Mouse (Mus musculus): Measurements from ENCODE around the gene Cd276. TPM values are rescaled to one million over a fixed set of nuclear protein-coding genes. Genes with fewer than 3 reads are reported as not detected.
"Not testable (repeated sequence)": the region's sequence is repeated elsewhere in the genome, so short reads cannot be mapped to it uniquely, and the experiment has no call there.

Gene Cd276
- 56.4 and 68.6 TPM in 2 replicates for polyA plus RNA-seq (2016; fragmentation: Nextera tagmentation; extraction: Ambion mirVana)

DNA sequence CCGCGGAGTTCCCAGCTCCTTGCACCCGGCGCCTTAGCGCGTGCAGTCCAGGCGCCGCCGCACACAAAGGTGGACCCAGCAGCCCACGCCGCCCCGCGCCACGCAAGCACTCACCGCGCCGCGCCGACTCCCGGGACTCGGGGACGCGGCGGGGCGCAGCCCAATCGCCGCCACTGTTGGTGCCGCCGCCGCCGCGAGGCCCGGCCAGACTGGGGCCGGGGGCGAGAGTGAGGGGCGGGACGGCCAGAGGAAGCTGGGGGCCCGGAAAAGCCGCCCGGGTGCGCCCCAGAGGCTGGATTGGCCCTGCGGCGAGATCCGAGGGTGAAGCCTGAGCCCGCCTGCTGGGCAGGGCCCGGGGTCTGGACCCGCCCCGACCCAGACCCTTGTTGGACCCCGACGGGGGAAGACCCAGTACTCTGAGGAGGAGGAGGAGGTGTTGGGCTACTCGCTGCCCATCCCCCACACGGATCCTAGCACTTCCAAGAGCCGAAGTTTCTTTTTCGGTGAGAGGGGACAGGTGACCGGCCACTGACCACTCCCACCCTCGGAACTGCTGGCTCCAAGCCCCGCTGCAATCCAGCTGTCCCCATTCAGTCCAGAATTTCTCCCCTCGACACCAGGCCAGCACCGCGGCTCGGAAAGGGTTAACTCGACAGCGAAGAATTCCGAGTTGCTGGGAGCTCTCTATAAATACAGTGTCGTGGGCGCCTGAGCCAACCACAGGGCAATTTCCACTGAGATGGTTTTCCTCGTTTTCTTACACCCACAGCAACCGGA, at the start of gene Cd276:
Gene Cd276, minus strand, starts transcription at position 530 of the 777 bp plus-strand sequence.
- H3K9ac ChIP-seq (replicated peaks) = peak within 1 kb of the TSS; percentile 96
- under 1% methylated on average over 68 of the region's 68 CpGs for WGBS
- H3K4me1 ChIP-seq (replicated peaks) = peaks cover 24% of the 10 kb centered on the region
- no peaks in the 10 kb centered on the region for H3K27me3 ChIP-seq
- peak within 1 kb of the TSS; percentile 80 for H3K4me2 ChIP-seq
- peaks cover 8% of the 10 kb centered on the region; the same call in 1 of the 2 replicates for H3K36me3 ChIP-seq
- peak within 1 kb of the TSS; percentile 97 for H3K27ac ChIP-seq
- peak within 1 kb of the TSS; percentile 91 for H3K4me3 ChIP-seq (replicated peaks)
- H3K9me3 ChIP-seq = no peaks in the 10 kb centered on the region
- ATAC-seq (ENCODE audit: insufficient number of reproducible peaks, insufficient read depth, low FRiP score, low TSS enrichment, low read depth) = peak; percentile 78

DNA sequence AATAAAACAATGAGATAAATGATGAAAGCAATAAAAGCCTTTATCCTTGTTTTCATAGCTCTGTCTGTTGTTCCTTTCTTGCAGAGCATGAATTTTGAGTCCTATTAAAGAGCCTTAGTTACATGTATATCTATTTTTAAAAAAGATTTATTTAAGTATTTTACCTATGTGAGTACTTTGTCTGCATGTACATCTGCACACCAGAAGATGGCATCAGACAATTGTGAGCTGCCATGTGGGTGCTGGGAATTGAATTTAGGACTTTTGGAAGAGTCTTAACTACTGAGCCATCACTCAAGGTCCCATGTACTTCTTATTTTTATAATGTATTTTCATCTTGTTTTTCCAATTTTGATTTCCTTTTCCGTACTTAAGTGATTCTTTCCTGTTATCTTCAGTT, 40.1 kb upstream of the Cd276 start:
- ATAC-seq (ENCODE audit: insufficient number of reproducible peaks, insufficient read depth, low FRiP score, low TSS enrichment, low read depth) = no peak
- no peak overlapping the region for H3K9ac ChIP-seq (replicated peaks)
- 98% methylated on average over 1 of the region's 1 CpGs for WGBS
- no peaks in the 10 kb centered on the region for H3K27me3 ChIP-seq
- no peak overlapping the region for H3K4me2 ChIP-seq
- H3K9me3 ChIP-seq = no peaks in the 10 kb centered on the region
- H3K4me1 ChIP-seq (replicated peaks) = peaks cover 19% of the 10 kb centered on the region
- H3K36me3 ChIP-seq = no peaks in the 10 kb centered on the region
- no peak overlapping the region for H3K27ac ChIP-seq
- no peak overlapping the region for H3K4me3 ChIP-seq (replicated peaks)

DNA sequence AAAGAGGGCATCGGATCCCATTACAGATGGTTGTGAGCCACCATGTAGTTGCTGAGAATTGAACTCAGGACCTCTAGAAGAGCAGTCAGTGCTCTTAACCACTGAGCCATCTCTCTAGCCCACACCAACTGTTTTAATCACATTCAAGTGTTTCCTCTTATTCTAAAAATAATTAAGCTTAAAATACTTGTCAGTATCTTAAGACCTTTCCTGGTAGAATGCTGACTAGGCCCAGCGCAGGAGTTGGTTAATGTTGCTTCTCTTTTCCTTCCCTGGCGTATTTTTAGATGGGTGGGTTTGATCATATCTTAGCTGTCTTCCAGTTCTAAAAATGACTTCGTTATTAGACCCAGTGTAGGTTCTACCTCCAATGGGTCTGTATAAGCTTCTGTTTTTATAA, 33.4 kb upstream of the Cd276 start:
- H3K4me3 ChIP-seq (replicated peaks) = no peak overlapping the region
- H3K4me1 ChIP-seq (replicated peaks) = peaks cover 20% of the 10 kb centered on the region
- no peak for ATAC-seq (ENCODE audit: insufficient number of reproducible peaks, insufficient read depth, low FRiP score, low TSS enrichment, low read depth)
- no peak overlapping the region for H3K4me2 ChIP-seq
- H3K36me3 ChIP-seq = no peaks in the 10 kb centered on the region
- no peak overlapping the region for H3K9ac ChIP-seq (replicated peaks)
- H3K27ac ChIP-seq = no peak overlapping the region
- WGBS = 91% methylated on average over 4 of the region's 4 CpGs
- no peaks in the 10 kb centered on the region for H3K27me3 ChIP-seq
- no peaks in the 10 kb centered on the region for H3K9me3 ChIP-seq

DNA sequence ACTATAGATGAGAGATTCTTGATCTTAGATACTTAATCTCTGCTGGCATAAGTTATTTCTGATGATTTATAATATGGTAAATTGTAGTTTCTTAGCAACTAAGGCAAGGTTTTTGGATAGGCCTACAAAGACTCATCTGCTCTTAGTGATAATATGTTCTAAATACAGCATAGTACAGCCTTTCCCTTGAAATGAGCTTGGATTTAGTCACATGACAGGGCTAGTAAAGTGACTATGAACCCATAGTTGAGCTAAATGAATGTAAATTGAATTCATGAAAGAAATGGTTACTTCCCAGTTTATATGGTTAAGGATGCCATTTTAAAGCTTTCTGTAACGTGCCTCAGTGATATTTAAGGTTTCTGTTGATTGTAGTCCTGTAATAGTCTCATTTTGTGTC, 29.1 kb upstream of the Cd276 start:
- no peak overlapping the region for H3K9ac ChIP-seq (replicated peaks)
- no peak overlapping the region for H3K4me3 ChIP-seq (replicated peaks)
- no peaks in the 10 kb centered on the region for H3K27me3 ChIP-seq
- H3K36me3 ChIP-seq = no peaks in the 10 kb centered on the region
- no peaks in the 10 kb centered on the region for H3K9me3 ChIP-seq
- no peak overlapping the region for H3K27ac ChIP-seq
- WGBS = 85% methylated on average over 1 of the region's 1 CpGs
- no peak for ATAC-seq (ENCODE audit: insufficient number of reproducible peaks, insufficient read depth, low FRiP score, low TSS enrichment, low read depth)
- peaks cover 14% of the 10 kb centered on the region for H3K4me1 ChIP-seq (replicated peaks)
- no peak overlapping the region for H3K4me2 ChIP-seq

DNA sequence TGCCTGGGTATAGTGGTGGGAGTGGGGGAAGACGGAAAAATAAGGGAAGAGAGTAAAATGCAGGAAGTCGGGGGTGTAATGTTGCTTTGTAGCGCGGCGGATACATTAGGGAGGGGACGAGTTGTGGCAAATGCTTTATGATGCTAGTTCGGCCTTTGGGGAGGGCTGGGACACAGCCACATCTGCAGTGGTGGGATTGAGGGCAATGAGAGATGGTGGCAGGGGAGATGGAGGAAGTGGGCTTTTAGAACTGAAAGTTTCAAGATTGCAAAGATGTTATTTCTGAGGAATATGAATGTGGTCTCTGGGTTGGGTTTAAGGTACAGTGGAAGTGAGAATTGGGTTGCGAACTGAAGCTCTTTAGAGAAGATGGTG, 28.0 kb upstream of the Cd276 start:
- no peak for ATAC-seq (ENCODE audit: insufficient number of reproducible peaks, insufficient read depth, low FRiP score, low TSS enrichment, low read depth)
- no peaks in the 10 kb centered on the region for H3K36me3 ChIP-seq
- peak overlapping the region; percentile 97 for H3K9ac ChIP-seq (replicated peaks)
- H3K27me3 ChIP-seq = no peaks in the 10 kb centered on the region
- peak overlapping the region; percentile 93 for H3K4me3 ChIP-seq (replicated peaks)
- peak overlapping the region; percentile 98 for H3K27ac ChIP-seq
- H3K4me1 ChIP-seq (replicated peaks) = peaks cover 14% of the 10 kb centered on the region
- H3K4me2 ChIP-seq = peak overlapping the region; percentile 86
- H3K9me3 ChIP-seq = no peaks in the 10 kb centered on the region
- WGBS = 2% methylated on average over 8 of the region's 8 CpGs

DNA sequence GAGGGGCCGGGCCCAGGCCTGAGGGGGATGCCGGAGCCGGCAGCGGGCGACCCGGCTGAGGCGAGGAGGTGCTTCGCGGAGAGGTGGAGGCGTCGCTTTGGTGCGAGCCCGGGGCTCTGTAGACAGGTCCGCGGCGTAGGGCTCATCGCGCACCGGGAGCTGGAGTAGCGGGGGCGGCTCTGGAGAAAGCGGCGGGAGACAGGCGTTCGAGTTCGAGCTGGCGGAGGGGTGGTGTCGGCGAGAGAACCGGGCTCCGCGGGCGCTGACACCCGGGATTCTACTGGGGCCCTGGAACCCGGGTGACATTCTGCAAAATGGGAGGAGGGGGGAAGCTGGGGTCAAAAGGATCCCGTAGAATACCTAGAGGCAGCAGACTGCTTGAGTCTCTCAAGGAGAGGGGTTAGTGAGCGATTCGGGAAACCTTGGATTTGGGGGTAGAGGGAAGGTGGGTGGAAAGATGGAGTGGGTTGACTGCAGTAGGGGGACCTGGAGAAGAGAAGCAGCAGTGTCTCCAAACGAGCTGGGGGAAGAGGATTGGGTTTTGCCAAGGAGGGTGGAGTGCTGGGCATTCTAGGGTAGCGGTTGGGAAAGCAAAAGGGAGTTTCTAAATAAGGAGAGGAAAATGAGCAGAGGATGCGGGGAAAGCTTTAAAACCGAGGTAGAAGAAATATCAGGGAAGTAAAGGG, 27.5 kb upstream of the Cd276 start:
- H3K9ac ChIP-seq (replicated peaks) = peak overlapping the region; percentile 97
- H3K36me3 ChIP-seq = no peaks in the 10 kb centered on the region
- no peaks in the 10 kb centered on the region for H3K9me3 ChIP-seq
- H3K27ac ChIP-seq = peak overlapping the region; percentile 98
- H3K4me3 ChIP-seq (replicated peaks) = peak overlapping the region; percentile 93
- no peaks in the 10 kb centered on the region for H3K27me3 ChIP-seq
- peak overlapping the region; percentile 86 for H3K4me2 ChIP-seq
- under 1% methylated on average over 42 of the region's 42 CpGs for WGBS
- peak; percentile 54 for ATAC-seq (ENCODE audit: insufficient number of reproducible peaks, insufficient read depth, low FRiP score, low TSS enrichment, low read depth)
- peaks cover 14% of the 10 kb centered on the region for H3K4me1 ChIP-seq (replicated peaks)

DNA sequence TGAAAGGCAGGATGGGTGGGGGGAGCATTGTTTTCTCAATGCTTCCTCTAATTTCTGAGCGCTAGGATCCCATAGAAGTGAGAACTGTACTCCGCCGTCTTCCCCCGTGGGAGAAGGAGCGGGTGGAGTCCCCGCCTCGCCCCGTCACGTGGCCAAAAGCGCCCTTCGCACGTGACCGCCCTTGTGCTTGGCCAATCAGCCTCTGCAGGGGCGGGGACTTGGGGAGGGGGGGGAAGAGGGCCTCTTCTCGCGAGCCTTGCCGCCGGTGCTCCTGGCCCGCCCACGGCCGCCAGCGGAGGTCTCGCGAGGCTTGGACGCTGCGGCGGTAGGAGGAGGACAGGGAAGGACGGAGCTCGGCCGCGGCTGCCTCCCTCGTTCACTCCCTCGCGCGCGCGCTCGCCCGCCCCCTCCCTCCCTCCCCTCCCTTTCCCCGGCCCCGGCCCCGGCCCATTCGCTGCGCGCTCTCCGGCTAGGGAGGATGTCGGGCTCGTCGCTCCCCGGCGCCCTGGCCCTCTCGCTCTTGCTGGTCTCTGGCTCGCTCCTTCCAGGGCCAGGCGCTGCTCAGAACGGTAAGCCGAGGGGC, 26.8 kb upstream of the Cd276 start, which contains the start of gene Nptn:
Gene Nptn, plus strand, starts transcription at position 283 of the 583 bp plus-strand sequence.
- Histone ChIP-seq H3K9me3 (no peaks in the 10 kb centered on the region), H3K4me3 (replicated peaks) (peak within 1 kb of the TSS; percentile 93), H3K9ac (replicated peaks) (peak within 1 kb of the TSS; percentile 97), H3K4me2 (peak within 1 kb of the TSS; percentile 86), H3K36me3 (no peaks in the 10 kb centered on the region), H3K27me3 (no peaks in the 10 kb centered on the region), H3K27ac (peak within 1 kb of the TSS; percentile 98), H3K4me1 (replicated peaks) (peaks cover 14% of the 10 kb centered on the region)
- WGBS = under 1% methylated on average over 48 of the region's 56 CpGs
- peak; percentile 99 for ATAC-seq (ENCODE audit: insufficient number of reproducible peaks, insufficient read depth, low FRiP score, low TSS enrichment, low read depth)

DNA sequence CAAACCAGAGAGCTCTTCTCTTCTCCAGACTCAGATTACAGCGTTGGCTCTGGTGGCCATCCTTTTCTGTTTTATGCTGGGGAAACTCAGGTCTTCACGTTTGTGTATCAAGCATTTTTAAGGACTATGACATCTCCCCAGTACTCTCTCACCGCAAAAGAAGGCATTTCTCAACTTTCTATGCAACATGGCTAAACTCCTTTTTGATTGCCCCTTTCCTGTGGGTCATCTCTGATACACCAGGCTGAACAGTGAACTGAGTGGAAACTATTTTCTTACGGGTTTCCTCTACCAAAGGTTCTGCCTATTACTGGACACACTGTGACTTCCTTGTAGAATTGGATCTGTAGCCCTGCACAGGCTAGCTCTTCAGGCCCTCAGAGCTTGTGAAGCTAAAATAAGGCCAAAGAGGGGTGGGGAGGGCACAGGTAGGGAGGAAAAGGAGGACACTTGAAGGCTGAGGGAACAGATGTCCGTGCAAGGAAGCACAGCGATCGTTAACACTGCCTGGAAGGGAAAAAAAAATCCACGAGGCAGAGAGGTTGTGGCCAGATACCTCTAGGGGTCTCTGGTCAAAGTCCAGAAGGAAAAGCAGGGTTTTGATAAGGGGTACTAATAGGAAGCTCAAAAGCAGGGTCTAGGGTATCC, 26.2 kb upstream of the Cd276 start:
- Histone ChIP-seq H3K27me3 (no peaks in the 10 kb centered on the region), H3K9ac (replicated peaks) (peak overlapping the region; percentile 51), H3K4me1 (replicated peaks) (peaks cover 14% of the 10 kb centered on the region), H3K4me3 (replicated peaks) (peak overlapping the region; percentile 93), H3K4me2 (peak overlapping the region; percentile 62), H3K9me3 (no peaks in the 10 kb centered on the region), H3K27ac (peak overlapping the region; percentile 82), H3K36me3 (no peaks in the 10 kb centered on the region)
- WGBS = 31% methylated on average over 8 of the region's 8 CpGs
- peak; percentile 32 for ATAC-seq (ENCODE audit: insufficient number of reproducible peaks, insufficient read depth, low FRiP score, low TSS enrichment, low read depth)

DNA sequence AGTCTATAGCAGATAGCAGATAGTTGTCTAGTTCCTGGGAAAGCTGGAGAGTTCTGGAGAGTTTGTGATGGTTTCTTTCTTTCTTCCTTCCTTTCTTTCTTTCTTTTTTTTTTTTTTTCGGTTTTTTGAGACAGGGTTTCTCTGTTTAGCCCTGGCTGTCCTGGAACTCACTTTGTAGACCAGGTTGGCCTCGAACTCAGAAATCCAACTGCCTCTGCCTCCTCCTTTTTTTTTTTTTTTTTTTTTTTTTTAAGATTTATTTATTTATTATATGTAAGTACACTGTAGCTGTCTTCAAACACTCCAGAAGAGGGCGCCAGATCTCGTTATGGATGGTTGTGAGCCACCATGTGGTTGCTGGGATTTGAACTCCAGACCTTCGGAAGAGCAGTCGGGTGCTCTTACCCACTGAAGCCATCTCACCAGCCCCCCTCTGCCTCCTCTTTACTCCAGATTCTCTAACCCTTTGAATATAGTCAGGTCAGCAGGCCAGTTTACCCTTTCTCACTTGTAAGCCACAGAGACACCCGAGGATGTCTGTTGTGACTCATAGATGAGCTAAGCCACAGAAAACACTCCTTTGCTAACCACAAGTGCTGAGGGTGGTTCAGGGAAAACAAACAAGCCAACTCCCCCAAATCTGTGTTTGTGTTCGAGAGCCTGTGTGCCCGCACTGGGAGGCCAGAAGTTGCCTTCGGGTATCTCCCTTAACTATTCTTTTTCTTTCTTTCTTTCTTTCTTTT, 25.4 kb upstream of the Cd276 start:
- H3K36me3 ChIP-seq; H3K4me3 ChIP-seq (replicated peaks); H3K27me3 ChIP-seq; ATAC-seq (ENCODE audit: insufficient number of reproducible peaks, insufficient read depth, low FRiP score, low TSS enrichment, low read depth); H3K9ac ChIP-seq (replicated peaks); H3K27ac ChIP-seq; H3K9me3 ChIP-seq; H3K4me2 ChIP-seq: not testable (repeated sequence)
- peaks cover 14% of the 10 kb centered on the region for H3K4me1 ChIP-seq (replicated peaks)
- 78% methylated on average over 10 of the region's 10 CpGs for WGBS

DNA sequence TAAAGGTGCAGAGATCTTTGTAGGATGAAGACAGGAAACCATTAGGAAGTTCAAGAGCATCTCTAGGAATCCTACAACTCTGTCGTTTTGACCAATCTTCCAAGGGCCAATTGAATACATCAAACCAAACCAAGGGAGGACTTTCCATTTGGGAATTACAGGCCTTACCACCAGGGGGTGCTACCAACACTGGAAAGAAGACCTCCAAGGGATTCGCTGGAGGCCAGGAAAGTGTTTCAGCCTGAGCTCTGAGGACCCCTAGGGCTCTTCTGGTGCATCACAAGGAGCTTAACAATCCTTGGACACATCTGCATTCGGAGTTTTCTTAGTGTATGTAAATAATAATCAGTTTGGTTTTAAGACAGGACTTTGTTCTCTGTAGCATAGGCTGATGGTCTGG, 23.4 kb upstream of the Cd276 start:
- no peaks in the 10 kb centered on the region for H3K27me3 ChIP-seq
- WGBS = 27% methylated on average over 3 of the region's 3 CpGs

More for the DNA sequence above, 23.4 kb upstream of the Cd276 start:
- Histone ChIP-seq H3K4me1 (replicated peaks) (peaks cover 10% of the 10 kb centered on the region), H3K36me3 (no peaks in the 10 kb centered on the region), H3K9ac (replicated peaks) (no peak overlapping the region), H3K4me3 (replicated peaks) (no peak overlapping the region), H3K27ac (no peak overlapping the region), H3K9me3 (no peaks in the 10 kb centered on the region), H3K4me2 (no peak overlapping the region)
- ATAC-seq (ENCODE audit: insufficient number of reproducible peaks, insufficient read depth, low FRiP score, low TSS enrichment, low read depth) = no peak
